Comparison of ENCODE assay signal across 25 mouse cellular contexts in genomic region chr9:65592721-65593120, GRCm38 (mm10). TPM values are rescaled to one million over a fixed set of nuclear protein-coding genes. Genes with fewer than 3 reads are reported as not detected.
"Had no signal": no experiment of that assay in that cellular context is flagged by ENCODE, and none has a peak within 500 bp of the region (broad histone marks: within the 10 kb centered on the region; RNA-seq: fewer than 3 reads in every experiment).

No protein-coding gene starts in this region.

- H3K9ac ChIP-seq: heart, embryonic 13.5 days; heart, embryonic 15.5 days; hindbrain, embryonic 13.5 days; hindbrain, embryonic 15.5 days; kidney, embryonic 15.5 days; limb, embryonic 12.5 days; liver, embryonic 13.5 days; liver, embryonic 15.5 days had no signal

- H3K9me3 ChIP-seq: heart, embryonic 13.5 days; heart, embryonic 15.5 days; hindbrain, embryonic 13.5 days; hindbrain, embryonic 15.5 days; kidney, embryonic 15.5 days; limb, embryonic 10.5 days; limb, embryonic 12.5 days; liver, embryonic 13.5 days; liver, embryonic 15.5 days had no signal

- H3K36me3 ChIP-seq: hindbrain, embryonic 15.5 days had no signal

- DNase-seq: gastrocnemius, postnatal 14 days; gastrocnemius, postnatal 36 days; heart, adult 2 months; heart, postnatal 14 days; heart, postnatal 36 days; kidney, adult 11 months; kidney, adult 2 months; kidney, adult 9 months; kidney, postnatal 14 days; kidney, postnatal 36 days; liver; liver, embryonic 13.5 days had no signal

- H3K4me3 ChIP-seq: heart, adult 2 months; heart, embryonic 13.5 days; heart, embryonic 15.5 days; hindbrain, embryonic 13.5 days; hindbrain, embryonic 15.5 days; kidney, embryonic 15.5 days; left cerebral cortex, adult 2 months; limb, embryonic 10.5 days; limb, embryonic 12.5 days; liver, embryonic 13.5 days; liver, embryonic 15.5 days had no signal

- H3K27me3 ChIP-seq: heart, embryonic 13.5 days; heart, embryonic 15.5 days; hindbrain, embryonic 15.5 days; kidney, embryonic 15.5 days; limb, embryonic 12.5 days; liver, embryonic 13.5 days; liver, embryonic 15.5 days had no signal

- H3K27ac ChIP-seq: heart, adult 2 months; heart, embryonic 13.5 days; heart, embryonic 15.5 days; hindbrain, embryonic 13.5 days; hindbrain, embryonic 15.5 days; hindbrain, postnatal 0 days; kidney, embryonic 15.5 days; kidney, postnatal 0 days; left cerebral cortex, adult 2 months; limb, embryonic 10.5 days; limb, embryonic 12.5 days; liver, embryonic 13.5 days; liver, embryonic 15.5 days had no signal

RNA-seq across cellular contexts. Expression of gene Pif1, which starts 5.8 kb away (rescaled TPM):
- total RNA-seq: gastrocnemius, adult 18-20 months; gastrocnemius, adult 8-10 months; heart, adult 2 months had no signal
